Mouse (Mus musculus): ENCODE results near the gene Camta1.

Camta1 gene

DNA sequence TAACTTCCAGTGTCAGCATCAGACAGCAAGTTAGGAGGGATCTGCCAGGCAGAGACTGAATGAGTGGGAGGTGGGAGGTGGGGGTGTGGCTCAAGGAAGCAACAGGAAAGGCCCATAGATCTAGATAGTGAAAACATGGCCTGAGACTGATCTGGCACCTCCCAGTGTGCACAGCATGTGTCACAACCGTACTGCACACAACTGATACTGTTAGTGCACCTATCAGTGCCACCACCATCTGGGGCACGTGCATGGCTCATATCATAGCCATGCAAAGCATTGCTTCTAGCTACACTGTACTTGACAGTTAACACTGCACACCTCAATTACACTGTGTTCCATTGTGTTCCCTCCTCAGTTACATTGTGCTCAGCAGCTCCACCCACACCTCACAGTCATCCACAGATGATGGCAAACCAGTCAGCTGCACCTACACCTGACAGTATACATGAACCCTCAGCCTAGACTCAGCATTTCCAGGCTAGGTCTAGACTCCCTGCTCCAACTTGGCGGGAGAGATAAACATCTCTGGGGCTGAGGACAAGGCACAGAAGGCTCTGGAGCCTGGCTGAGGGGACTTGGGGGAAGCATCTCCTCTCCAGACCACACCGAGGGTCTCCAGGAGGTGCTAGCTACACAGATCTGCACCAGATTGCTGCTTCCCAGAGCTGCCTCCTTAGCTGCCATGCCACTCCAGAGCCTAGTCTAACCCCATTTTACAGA, 131.5 kb downstream of the Camta1 start:
- DNase-seq, result no peak

DNA sequence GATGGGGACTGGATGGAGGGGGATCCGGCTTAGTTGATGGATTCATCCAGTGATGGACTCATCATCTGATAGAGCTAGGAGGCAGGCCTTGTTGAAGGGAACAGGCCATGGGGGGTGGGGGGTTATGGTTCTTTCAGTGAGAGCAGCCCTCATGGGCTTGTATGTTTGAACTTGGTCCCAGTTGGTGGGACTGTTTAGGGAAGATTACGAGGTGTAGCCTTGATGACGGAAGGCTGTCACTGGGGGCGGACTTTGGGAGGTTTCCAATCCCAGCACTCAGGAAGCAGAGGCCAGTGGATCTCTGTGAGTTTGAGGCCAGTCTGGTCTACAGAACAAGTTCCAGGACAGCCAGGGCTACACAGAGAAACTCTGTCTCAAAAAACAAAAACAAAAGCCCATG, 132.6 kb downstream of the Camta1 start:
- no peak for DNase-seq

GRCm38 (mm10) chr4:151728391-151729065, 133.1 kb downstream of the Camta1 start:
- peak; percentile 58 for DNase-seq

GRCm38 (mm10) chr4:151726396-151726795, 135.3 kb downstream of the Camta1 start:
- no peak for DNase-seq

DNA sequence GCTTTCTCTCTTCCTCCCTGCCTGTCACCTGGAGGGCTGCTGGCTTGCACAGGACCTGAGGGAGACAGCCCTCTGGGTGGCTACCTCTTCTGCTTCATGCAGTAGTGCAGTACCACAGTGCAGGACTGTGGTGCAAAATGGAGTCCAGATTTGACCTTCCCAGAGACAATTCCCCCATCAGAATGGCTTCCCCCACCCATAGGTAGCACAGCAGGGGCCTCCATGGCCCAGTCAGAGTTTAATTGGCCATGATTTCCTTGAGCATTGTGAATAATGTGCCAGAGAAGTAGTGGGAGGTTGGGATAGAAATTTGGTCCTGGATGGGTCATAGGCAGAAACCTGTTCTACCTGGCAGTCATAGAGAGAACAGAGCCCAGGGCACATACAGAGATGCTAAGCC, 136.8 kb downstream of the Camta1 start:
- no peak for DNase-seq

DNA sequence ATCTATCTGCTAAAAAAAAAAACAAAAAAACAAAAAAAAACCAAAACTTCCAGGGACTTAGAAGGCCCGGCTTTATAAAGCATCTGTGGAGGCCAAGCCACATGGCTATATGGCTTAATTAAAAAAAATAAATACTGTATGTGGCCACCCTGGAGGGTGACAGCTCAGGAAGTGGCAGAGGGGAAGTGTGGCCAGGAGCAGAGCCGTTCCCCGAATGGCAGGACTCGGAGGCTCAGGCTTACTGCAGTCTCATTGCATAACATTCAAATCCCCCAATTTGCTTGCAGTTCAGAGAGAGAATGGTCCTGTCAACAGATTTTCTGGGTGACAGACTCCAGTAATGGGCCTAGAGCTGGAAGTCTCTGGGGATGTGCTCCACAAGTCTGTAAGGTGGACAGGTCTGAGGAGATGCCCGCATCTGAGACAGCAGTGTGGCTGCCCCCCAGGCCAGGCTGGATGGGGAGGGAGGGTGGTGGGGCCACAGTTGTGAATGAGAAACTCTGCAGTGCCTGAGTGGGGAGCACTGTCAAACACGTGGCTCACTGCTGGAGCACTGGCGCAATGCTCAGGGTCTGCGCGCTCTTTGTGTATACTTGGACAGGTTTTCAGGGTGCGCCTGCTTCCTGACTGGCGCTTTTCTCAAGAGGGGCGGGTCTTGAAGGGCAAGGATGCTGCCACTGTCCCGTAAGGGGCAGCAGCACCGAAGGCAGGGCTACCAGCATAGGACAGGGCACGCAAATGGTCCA, 140.8 kb downstream of the Camta1 start:
- no peak for DNase-seq

DNA sequence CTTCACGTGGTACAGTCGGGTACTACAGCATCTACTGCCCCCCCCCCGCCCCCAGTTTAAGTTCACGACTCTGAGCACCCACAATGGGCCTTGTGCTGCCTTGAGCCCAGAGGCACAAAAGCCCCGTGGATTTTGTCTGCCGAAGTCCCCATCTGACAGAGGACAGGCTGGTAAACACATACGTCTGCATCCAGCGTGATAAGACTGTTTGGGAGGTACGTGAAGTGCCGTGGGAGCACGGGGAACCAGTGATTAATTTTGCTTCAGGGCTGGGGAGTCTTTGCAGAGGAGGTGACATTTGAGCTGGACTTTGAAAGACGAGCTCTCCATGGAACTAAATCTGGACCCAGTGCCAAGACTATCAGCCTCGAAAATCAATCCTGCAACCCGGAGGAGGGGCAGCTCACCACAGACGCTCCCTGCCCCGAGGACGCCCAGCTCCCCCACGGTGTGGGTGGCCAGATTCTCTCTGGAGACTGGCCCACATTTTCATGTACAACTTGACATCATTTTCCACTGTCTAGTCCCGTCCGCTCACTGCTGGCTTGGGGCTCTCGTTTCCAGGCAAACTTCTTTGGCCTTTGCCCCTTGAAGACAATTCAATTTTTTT, 142.7 kb downstream of the Camta1 start:
- DNase-seq, result no peak

- no peak for DNase-seq
Measured at GRCm38 (mm10) chr4:151717864-151718263, 143.8 kb downstream of the Camta1 start.

DNA sequence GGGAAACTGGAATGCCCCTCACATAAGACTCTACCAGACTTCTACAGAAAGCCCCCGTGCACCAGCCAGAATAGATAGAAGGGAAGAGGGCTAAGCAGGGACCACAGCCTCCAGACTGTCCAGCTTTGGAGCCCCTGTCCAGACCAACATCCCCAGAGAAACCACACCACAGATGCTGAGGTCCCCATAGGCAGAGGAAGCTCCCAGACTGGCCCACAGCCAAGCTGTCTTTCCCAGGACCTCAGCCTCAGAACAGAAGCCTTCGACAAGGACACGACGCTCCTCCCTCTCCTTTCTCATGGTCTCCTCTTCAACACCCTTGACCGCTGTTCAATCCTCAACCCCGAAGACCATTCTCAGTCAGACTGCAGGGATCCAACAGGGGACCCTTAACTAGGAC, 148.0 kb downstream of the Camta1 start:
- no peak for DNase-seq

DNA sequence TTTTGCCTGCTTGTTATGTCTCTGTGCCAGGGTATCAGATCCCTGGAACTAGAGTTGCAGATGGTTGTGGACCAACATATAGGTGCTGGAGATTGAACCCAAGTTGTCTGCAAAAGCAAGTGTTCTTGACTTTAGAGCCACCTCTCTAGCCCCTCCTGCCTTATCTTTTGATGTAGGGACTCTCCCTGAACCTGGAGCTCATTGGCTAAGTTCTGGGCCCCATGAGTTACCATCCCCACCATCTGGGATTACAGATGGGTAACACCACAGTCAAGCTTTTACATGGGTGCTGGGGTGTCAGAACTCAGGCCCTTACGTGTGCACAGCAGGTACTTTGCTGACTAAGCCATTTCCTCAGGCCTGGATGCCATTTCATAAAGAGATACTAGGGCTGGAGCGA, 150.3 kb downstream of the Camta1 start:
- DNase-seq, result no peak

- DNase-seq, result no peak
Measured at GRCm38 (mm10) chr4:151710522-151710921, 151.2 kb downstream of the Camta1 start.

DNA sequence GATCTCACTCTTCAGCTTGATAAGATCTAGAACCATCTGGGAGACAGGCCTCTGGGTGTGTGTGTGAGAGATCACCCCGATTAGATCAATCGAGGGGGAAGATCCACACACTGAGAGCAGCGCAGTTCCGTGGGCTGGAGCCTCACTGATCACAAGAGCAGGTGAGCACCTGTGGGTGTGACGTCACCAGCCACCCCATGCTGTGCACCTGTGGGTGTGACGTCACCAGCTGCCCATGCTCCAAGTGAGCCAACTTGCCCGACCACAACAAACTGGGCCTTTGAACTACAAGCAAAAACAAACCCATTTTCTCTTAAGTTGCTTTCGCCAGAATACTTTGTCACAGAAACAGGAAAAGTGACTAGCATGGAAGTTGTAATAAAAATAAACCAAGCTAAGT, 152.4 kb downstream of the Camta1 start:
- no peak for DNase-seq

GRCm38 (mm10) chr4:151703069-151703735, 158.5 kb downstream of the Camta1 start:
- no peak for DNase-seq

- DNase-seq, result no peak
Measured at GRCm38 (mm10) chr4:151702463-151702862, 159.2 kb downstream of the Camta1 start.

DNA sequence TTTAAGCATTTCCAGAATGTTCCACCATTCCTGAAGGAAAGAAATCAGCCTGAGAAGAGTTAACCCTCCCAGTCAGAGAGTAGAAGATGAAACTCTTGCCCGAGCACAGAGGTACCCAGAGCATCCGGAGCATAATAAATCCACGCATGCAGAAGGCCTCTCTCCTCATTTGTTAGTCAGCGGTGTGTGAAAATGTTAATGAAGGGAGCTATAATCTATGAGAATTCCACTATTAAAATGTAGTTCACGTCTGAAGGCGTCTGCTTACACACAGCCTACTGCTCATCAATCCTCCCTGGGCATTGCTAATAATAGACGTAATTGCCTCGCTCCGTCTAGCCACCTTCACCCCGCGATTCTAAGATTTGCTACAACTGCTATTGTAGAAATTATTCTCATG, 165.7 kb downstream of the Camta1 start:
- no peak for DNase-seq

GRCm38 (mm10) chr4:151694531-151694930, 167.1 kb downstream of the Camta1 start:
- no peak for DNase-seq

- no peak for DNase-seq
Measured at GRCm38 (mm10) chr4:151694047-151694446, 167.6 kb downstream of the Camta1 start.

- DNase-seq, result no peak
Measured at GRCm38 (mm10) chr4:151690041-151690440, 171.6 kb downstream of the Camta1 start.

DNA sequence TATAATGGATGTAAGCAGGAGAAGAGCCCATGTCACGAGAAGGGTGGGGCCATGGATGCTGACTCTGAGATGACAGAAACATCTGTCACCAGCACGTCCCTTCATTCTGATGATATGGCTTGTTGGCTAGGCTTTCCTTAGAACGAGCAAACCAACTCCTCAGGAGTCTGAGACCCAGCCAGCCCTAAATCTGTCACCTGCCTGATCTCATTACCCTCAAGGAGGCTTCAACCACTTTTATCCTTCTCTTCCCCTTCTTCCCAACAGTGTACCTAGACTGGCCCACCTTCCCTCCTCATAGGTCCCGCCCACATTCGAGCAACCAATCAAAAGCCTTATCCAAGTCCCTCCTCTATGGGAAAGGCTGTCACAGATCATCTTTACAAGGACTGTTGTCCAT, 173.5 kb downstream of the Camta1 start:
- no peak for DNase-seq

DNA sequence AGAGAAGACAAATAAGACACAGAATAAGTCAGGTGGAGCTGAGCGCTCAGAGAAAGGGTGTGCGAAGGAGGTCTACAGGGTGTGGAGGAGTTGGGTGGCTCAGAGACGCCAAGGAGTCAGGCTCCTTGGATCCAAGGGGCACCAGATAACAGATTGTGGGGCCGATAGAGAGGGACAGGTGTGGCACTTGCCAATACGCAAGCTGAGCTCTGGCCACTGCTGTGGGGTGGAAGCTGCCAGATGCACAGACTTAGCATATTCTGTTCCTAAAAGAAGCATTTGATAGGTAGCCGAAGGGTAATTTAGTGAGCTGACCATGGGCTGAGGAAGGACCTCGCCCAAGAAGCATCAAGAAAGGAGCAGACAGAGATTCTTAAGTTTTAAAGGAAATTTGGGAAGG, 177.1 kb downstream of the Camta1 start:
- DNase-seq, result no peak

DNA sequence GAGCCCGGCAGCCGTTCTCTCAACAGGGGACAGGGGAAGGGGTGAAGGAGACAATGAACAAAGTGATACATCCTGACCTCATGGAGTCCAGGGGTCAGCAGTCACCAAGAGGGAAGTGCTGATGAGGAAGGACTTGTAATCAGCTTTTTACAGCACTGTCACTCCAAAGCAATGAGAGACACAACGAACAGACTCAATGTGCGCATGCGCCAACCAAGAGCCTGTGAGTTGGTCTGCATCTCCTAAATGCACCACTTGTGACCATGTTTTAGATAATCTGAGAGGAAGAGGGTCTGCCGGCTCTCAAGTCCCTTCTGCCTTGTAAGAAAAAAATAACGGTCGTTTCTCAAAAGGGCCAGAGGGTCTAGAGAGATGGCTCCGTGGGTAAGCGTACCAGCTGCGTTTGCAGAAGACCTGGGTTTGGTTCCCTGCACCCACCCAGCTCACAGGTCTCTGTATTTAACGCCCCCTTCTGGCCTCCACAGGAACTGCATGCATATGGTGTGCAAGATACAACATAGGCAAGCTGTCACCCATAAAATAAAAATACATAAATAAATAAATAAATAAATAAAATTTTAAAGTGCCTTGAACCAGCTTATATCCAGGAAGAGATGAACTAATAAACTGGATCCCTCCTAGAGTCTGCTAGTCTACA, 178.7 kb downstream of the Camta1 start:
- DNase-seq, result no peak

DNA sequence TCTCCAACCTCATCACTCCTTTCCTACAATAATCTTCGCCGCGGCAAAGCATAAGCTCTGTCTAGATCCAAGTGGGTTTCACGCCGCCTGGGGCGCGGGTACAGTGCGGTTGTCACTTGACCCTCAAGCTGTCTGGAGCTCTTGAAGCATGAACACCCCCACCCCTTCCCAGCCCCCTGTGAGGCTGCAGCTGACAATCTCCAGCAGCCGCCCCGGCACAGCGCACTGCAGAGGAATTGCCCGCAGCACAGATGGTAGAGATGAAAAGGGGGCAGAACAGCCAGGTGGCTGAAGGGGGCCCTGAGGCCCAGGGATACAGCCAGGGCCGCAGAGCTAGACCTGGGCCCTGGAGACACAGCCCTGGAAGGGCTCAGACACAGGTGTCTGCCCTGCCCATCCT, 189.2 kb downstream of the Camta1 start:
- no peak for DNase-seq
